Mouse (Mus musculus) frontal cortex, postnatal 25 days (tissue): ENCODE data around the gene Ccdc121.
"Not testable (repeated sequence)": the region's sequence is repeated elsewhere in the genome, so short reads cannot be mapped to it uniquely, and the experiment has no call there.

Experiments used
- DNase-seq, 2 experiments: peaks; one replicate each; pipeline ENCODE4 v3.0.0; 2022; ENCODE audit warnings: low spot score in 2 of 2

Gene Ccdc121

GRCm38 (mm10) chr1:181512430-181513129, 1.3 kb upstream of the Ccdc121 start:
- no peak for DNase-seq

- not testable (repeated sequence) for DNase-seq
These were observed 396 bp downstream of the Ccdc121 start for GRCm38 (mm10) chr1:181510855-181511254.

GRCm38 (mm10) chr1:181505367-181505766, 5.9 kb downstream of the Ccdc121 start:
- DNase-seq = no peak

GRCm38 (mm10) chr1:181503471-181503870, 7.8 kb downstream of the Ccdc121 start:
- no peak for DNase-seq

- DNase-seq = no peak
These were observed 26.6 kb downstream of the Ccdc121 start for GRCm38 (mm10) chr1:181484696-181485095.

GRCm38 (mm10) chr1:181476557-181476956, 34.7 kb downstream of the Ccdc121 start:
- no peak for DNase-seq

GRCm38 (mm10) chr1:181476141-181476540, 35.1 kb downstream of the Ccdc121 start:
- DNase-seq = no peak

GRCm38 (mm10) chr1:181469415-181469814, 41.8 kb downstream of the Ccdc121 start:
- no peak for DNase-seq

GRCm38 (mm10) chr1:181467321-181467670, 44.0 kb downstream of the Ccdc121 start:
- DNase-seq = no peak

- DNase-seq = peak; percentile 28 to 54
These were observed 44.5 kb downstream of the Ccdc121 start for GRCm38 (mm10) chr1:181466601-181467320.

- DNase-seq = no peak
These were observed 45.2 kb downstream of the Ccdc121 start for GRCm38 (mm10) chr1:181466040-181466439.

- no peak for DNase-seq
These were observed 46.2 kb downstream of the Ccdc121 start for GRCm38 (mm10) chr1:181465027-181465426.

GRCm38 (mm10) chr1:181462906-181463179, 48.4 kb downstream of the Ccdc121 start:
- no peak for DNase-seq

GRCm38 (mm10) chr1:181462051-181462905, 49.0 kb downstream of the Ccdc121 start:
- no peak for DNase-seq

- DNase-seq = no peak
These were observed 49.8 kb downstream of the Ccdc121 start for GRCm38 (mm10) chr1:181461484-181461883.

- DNase-seq = no peak
These were observed 51.0 kb downstream of the Ccdc121 start for GRCm38 (mm10) chr1:181460283-181460682.
